Mouse (Mus musculus) cerebellum, postnatal 25 days (tissue): ENCODE measurements around the gene Togaram1.

ENCODE experiments used
- DNase-seq, 2 experiments: peaks; one replicate each; pipeline ENCODE4 v3.0.0; 2021; ENCODE audit warnings: mixed read lengths in 2 of 2

The Togaram1 gene

DNA sequence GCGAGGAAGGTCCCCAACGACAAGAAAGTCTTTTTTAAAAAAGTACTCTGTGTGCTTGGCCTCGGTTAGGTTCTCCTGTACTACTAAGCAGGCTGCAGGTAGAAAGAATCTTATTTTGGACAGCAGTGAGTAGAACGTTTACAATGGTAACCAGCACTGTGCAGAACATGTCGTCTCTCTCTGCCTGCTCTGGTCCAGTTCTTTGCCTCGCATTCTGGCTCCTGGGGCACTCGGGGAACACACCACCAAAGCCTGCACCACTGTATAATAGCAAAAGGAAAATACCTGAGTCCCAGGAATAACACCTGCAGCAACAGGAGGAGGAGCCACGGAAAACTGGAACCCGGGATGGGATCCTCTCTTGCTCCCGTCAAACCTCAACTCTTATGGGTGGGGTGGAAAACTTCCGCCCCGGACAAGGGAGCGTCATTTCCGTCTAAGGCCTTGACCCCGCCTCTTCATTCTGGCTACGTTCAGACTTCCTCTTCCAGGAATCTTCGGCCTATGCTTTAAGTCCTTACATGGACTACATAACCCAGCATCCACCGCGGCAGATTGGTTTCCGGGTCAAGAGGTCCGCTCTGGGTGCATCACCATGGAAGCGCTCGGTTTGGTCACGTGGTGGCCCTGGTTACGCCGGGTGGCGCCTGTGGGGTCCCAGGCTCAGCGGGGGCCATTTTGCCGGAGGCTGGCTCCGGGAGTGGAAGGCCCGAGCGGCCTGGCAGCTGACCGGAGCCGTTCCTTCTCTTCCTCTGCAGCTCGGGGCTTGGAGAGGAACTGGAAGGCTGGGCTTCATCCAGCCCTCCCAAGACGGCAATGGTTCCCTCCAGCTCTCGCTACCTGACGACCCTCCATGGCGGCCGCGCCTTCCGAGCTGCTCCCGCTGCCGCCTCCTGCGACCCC is at the start of gene Togaram1, which contains the start of gene Klhl28:
Gene Togaram1 (plus strand): TSS at position 681 of the 903 bp plus-strand sequence.
Gene Klhl28 (minus strand): TSS at position 411 of the 903 bp plus-strand sequence.
- DNase-seq = peak; percentile 97 to 98

DNA sequence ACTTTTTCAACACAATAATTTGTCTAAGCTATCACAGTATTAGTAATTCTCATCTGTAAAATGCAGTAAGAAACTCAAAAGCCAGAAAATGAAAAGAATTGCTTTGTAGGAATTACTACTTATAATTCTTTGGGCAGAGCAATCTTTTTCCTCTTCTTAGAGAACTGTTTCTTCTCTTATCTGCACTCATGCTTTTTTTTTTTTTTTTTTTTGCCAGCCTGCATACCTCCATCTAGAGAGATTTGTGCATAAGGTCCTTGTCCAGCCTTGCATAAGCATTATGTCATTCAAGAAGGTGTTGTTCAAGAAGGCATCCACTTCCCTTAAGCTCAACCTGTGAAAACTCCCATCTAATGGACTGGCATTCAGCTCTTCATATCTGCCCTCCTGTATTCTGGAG is 48.9 kb upstream of the Togaram1 start:
- DNase-seq = no peak

DNA sequence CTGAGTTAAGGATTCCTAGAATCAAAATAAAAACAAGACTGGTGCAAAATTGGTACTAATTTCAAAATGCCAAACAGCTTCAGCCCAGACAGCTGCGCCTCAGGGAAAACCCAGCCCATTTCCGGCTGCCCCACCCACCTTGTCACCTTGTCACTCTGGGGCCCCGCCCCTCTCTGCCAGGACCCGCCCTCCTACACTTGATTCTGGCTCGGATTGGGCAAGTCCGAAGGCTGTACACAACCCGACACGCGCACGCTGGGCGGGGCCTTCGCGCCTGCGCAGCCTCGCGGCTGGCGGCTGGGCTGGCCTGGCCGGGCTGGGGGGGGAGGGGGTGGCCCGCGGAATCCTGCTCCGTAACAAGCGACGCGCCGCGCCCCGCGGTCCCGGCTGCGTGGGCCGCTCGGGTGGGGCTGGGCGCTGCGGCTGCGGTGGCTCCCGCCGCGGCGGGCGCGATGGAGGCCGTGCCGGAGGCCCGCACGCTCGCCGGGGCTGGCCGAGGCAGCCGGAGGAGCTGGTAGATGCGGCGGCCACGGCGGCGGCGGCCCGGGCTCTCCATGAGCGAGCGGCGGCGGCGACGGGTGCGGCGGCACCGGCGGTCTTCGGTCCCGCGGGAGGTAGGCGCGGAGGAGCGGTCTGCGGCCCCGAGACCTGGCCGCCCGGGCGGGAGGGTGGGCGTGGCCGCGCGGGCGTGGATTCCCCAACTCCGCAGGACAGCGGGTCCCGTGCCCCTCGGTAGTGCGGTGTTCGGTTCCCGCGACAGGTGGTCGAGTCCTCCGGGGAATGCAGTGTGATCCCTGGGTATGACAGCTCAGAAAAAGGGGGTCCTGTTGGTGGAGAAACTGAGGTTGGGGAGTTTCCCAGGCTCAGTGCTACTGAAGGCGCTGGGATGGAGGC is 47.8 kb upstream of the Togaram1 start, which contains the start of gene Gm527:
Gene Gm527 (plus strand): TSS at position 329 of the 894 bp plus-strand sequence.
- DNase-seq = peak; percentile 95 to 98

DNA sequence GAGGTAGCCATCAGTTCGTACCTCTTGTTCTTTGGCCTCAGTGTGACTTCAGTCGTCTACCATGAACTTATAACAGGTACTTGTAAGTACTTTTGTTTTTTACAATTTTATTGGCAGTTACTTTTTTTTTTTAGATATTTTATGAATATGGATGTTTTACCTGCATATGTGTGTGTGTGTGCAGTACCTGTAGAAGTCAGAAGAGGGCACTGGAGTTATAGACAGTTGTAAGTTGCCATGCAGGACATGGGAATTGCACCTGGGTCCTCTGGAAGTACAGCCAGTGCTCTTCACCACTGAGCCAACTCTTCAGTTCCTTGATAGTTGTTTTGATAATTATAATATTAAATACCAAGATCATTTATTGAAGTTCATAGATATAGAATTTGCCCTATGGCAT is 28.1 kb upstream of the Togaram1 start:
- DNase-seq = peak in 1 of 2 experiments; percentile 14

DNA sequence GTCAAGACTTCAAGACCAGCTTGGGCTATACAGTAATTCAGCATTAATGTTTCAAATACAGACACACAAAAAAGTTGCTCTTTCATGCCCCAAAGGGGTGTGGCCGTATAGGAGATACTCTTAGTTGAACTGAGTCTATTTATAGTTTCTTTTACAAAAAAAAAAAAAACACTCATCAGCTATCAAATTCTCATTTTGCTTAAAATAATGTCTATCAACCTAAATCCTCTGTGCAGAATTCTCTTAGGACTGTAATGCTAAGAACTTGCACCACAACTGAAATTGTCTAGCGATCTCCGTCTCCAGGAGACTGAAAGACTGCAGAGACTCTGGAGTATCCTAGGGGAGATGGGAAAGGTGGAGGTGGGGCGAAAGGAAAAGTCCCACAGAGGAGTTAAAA is 1.0 kb upstream of the Togaram1 start:
- no peak for DNase-seq

DNA sequence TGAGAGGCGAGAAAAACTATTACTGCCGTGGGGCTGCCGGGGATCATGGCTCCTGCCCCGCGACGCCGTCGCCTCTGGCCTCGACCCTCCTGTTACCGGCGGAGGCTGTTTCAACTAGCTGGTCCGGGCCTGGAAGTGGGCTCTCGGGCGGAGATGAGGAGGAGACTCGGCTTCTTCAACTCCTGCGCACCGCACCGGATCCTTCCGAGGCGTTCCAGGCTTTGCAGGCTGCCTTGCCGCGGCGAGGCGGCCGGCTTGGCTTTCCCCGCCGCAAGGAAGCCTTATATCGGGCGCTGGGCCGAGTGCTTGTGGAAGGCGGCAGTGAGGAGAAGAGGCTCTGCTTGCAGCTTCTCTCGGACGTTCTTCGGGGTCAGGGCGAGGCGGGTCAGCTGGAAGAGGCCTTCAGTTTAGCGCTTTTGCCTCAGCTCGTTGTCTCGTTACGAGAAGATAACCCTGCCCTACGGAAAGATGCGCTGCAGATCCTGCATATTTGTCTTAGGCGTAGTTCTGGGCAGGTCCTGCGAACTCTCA is 562 bp downstream of the Togaram1 start:
- DNase-seq = peak in 1 of 2 experiments; percentile 63

DNA sequence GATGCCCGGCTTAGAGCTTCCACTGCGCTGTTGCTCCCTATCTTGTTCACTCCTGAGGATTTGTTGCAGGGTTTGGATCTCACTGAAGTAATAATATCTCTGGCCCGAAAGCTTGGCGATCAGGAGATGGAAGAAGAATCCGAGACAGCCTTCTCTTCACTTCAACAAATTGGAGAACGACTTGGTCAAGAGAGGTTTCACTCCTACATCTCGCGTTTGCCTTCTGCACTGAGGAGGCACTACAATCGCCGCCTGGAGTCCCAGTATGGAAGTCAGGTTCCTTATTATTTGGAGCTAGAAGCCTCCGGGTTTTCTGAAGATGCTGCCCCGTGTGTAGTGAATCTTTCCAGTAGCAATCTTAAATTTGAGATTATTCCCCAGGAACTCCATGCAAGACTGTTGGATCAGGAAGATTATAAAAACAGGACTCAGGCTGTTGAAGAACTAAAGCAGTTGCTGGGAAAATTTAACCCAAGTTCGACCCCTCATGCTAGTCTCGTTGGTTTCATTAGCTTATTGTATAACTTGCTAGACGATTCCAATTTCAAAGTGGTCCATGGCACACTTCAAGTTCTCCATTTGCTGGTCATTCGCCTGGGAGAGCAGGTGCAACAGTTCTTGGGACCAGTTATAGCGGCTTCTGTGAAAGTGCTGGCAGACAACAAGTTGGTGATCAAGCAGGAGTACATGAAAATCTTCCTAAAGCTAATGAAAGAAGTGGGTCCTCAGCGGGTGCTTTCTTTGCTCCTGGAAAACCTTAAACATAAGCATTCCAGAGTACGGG is 1.2 kb downstream of the Togaram1 start:
- peak in 1 of 2 experiments; percentile 14 for DNase-seq

DNA sequence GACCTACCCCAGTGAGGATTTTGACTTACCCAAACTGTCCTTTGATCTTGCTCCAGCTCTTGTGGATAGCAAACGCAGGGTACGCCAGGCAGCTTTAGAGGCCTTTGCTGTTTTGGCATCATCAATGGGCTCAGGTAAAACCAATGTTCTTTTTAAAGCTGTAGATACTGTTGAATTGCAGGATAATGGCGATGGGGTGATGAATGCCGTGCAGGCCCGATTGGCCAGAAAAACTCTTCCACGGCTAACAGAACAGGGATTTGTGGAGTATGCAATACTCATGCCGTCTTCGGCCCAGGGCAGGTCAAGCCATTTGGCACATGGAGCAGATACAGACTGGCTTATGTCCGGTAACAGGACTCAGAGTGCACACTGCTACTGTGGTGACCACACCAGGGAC is 1.9 kb downstream of the Togaram1 start:
- peak; percentile 17 to 18 for DNase-seq

DNA sequence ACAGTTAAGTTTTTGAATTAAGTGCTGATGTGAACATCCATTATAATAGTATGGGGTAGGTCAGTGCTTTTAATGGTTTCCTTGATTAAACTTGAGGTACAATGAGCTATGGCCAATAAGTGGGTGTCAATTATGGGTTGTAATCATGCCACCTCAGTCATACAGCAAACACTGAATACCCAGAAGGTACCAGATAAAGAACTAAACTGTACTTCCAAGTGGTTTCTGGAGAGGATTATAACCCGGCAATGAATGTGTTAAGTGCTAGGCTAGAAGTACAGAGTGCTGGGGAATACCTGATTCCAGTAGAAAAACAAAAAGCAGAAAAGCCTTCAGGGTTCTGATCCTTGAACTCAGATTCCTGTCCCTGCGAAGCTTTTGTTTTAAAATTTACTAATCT is 2.5 kb downstream of the Togaram1 start:
- DNase-seq = no peak

DNA sequence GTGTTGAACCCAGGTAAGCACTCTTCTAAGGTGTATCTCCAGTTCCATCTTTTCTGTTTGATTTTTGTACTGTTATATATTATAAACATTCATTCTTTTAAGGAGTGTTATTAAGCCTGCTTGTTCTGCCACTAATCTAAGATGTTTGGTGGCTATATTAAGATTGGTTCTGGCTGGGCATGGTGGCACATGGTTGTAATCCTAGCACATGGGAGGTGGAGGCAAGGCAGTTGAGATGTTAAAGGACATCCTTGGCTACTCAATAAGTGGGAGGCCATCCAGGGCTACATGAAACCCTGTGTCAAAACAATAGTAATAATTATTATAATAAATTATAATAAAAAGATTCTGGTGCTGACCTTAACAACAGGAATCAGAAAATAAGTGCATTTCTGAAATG is 5.8 kb downstream of the Togaram1 start:
- no peak for DNase-seq

DNA sequence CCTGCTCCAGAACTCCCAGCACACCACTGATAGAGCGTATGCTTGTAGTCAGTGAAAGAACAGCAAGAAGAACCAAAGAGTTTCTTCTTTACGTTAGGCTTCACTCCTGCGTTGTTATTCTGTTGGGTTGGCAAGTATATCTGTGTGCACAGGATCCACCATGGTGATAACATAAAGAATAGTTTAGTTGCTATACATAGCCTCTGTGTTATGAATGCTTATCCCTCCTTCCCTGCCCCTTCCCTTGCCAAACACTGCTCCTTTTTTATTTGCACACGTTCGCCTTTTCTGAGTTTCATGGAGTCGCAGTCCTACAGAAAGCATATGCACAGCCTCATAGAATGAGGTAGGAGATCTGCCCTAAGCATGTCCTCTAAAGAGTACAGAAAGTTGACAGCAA is 6.5 kb downstream of the Togaram1 start:
- DNase-seq = no peak

DNA sequence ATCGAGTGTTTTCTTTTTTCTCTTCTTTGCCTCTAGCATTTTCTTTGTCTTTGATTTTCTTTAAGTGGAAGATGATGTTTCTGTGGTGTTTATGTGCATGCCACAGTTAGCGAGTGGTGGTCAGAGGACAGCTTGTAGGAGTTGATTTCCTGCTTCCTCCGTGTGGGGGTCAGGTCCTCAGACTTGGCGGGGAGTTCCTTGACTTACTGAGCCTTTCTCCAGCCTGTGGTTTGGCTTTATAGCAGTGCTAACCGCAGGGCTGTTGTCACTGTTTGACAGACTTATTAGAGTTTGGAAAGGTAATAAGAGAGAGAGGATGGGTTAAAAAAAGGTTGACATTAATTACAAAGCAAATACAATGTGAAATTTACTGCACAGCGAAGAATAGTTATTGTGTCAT is 10.0 kb downstream of the Togaram1 start:
- DNase-seq = no peak

DNA sequence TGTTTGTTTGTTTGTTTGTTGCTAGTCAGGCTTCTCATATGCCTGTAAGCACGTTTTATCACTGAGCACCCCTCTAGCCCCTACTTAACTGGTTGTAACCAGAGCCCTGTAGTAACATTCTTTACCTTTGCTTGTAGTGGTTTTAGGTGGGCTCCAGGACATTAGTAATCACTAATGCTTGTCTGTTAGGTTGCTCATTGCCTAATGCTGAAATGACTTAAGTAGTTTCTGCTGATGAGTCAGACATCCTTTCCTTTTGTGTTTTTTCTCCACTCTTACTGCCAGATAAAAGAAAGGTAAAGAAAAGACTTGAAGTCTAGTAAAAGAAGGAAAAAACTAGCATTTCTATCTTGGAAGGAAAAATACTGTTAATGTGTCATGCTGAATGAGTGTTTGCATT is 10.6 kb downstream of the Togaram1 start:
- no peak for DNase-seq

DNA sequence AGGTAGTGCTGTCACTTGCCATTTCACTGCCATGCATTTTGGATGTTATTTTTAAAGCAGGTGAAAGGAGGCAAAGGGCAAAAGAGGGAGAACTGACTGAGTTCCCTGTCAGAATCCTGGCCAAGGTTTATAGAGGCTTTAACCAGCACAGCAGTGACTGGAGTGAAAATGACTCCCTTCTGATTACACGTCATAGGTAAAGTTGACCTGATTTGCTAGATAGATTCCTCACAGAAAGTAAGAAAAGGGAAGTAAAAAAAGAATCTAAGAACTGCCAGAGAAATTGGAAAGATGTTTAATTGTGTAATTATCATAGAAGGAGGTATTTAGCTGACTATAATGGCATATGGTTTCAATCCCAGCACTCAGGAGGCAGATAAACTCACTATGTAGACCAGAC is 11.9 kb downstream of the Togaram1 start:
- DNase-seq = no peak

DNA sequence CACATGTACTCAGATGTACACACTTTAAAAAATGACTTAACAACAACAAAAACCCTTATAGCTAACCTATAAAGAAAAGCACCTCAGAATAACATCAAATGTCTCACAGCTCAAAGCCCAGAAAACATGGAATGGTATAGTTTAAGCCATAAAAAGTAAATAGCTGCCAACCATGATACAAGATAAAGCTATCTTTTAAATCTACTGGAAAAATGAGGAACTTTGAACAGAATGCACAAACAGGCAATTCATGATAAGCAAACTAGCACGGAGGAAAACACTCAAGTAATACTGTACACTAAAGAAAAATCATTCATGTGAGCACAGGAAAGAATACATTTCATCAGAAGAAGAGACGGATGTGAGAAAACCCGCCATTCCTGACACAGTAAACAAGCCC is 42.1 kb downstream of the Togaram1 start:
- no peak for DNase-seq

DNA sequence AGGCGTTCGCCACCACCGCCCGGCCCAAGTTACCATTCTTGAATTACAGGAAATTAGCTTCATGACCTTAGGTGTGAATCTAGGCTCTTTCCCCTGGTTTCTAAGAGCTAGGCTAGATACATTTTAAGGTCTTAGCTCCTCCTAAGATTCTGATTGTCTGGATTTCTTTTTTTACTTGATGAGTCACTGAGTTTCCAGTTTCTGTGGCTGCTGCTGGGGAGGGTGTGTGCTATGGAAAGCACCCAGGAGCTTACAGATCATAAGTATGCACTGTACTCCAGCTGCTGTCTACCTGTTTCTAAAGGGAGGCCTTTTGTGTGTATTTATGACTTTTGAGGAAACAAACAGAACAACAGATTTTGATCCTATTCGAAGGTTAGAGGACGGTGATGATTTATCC is 57.2 kb downstream of the Togaram1 start:
- DNase-seq = no peak

DNA sequence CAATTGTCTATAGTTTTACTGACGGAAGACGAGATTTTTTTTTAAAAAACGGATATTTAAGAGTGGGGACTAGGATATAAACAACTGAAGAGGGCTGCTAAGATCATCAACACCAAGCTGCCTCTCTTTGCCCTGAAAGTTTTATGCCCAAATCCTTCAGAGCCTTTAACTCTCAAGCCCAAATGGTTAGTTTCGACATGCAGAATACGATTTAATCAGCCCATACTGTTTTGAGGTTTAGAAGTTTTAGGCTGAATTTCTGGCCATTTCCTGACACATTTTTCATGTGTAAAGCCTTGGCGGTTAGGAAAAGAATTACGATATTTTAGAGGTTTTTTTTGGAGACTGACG is 70.2 kb downstream of the Togaram1 start:
- DNase-seq = no peak

DNA sequence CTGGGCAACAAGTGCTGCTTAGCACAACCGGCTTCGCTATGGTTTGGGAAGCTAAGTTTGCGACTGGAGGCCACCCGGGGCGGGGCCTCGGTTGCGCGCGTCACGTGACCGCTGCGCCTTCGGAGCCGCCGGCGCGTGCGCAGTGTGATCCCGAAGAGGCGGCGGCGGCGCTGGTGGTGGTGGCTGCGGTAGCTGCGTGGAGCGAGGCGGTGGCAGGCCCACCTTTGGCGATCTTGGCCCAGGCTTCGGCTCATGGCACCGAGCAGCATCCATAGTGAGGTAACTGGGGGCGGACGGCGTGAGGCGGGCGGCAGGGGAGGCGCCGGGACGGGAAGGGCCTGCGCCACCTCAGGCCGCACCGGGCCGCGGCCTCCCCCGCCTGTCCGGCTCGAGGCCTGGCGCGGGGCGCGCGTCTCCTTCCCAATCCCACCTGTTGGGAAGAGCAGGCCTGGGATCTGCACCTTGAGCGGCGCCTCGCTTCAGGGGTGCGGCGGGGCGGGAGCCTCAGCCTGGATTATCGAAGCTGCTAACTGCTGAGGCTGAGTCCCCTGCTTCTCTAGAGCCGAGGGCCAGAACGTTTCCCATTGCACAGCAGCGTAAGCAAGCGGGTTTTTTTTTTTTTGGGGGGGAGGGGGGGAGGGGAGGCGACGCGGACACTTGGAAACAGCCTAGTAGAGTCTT is 70.7 kb downstream of the Togaram1 start, which contains the start of gene Prpf39:
Gene Prpf39 (plus strand): TSS at position 144 of the 681 bp plus-strand sequence.
- peak; percentile 95 to 97 for DNase-seq

DNA sequence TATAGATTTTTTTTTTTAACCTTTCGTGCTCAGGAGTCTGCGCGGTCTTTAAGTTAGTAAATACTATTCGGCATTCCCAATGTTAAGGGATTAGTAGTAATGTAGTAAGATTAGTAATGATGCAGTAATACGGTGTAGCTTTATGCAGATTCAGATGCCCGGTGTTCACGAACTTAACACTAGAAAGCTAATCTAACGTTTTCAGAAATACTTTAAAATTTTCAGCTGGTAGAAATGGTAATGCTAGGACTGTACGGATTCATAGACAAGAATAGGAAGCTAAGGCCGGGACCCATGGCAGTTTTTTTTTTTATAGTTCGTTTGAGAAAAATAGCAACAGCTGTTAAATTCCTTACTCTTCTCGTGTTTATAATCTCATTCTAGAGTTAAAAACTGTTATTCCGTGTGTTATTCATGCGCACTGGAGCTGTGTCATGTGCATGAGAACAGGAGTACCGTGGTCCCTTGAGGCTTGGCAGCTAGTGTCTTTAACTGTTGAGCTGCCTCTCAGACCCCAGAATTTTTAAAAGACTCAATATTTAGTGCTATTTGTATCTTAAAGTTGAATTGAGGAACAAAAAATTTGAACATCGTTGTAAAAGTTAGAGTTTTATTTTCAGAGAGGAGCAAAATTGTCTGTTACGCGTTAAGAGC is 71.4 kb downstream of the Togaram1 start:
- DNase-seq = no peak

DNA sequence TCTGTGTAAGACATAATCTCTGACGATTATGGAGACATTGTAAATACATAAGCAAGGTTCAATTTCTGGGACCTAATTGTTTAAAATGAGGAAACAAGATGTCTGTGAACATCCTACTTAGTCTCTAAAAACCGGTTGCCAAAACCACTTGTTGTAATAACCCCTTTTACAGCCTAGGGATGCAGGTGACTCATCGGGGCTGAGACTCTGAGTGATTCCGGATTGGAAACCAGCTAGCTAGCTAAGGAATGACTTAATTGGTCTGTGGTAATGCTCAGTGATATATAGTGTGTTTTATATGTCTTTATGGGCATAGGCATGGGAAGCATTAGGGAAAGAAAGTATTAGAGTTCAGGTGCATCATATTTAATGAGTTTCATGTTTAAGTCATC is 71.9 kb downstream of the Togaram1 start:
- DNase-seq = no peak

DNA sequence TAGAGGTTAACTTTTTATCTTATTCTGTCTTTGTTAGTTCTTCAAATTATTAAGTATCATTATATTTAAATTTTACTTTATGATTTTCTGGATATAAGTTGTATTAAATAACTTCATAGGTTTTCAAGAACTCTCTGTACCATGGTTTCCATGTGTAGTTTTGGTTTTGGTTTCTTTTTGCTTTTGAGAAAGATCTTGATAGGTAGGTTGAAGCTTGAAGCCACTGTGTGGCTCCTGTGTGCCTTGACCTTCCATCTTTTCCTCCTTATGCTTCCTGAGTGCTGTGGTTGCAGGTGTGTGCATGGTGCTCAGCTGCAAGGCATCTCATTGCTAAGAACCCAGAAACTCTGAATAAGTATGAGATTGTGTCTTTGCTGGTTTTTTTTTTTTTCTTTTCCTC is 83.2 kb downstream of the Togaram1 start:
- no peak for DNase-seq
